Mouse (Mus musculus): ENCODE measurements around the gene Susd3. TPM values are rescaled to one million over a fixed set of nuclear protein-coding genes. Genes with fewer than 3 reads are reported as not detected.

The Susd3 gene
- total and polyA plus RNA-seq, 3 experiments = 0.32 to 1.1 (median 0.63) TPM

DNA sequence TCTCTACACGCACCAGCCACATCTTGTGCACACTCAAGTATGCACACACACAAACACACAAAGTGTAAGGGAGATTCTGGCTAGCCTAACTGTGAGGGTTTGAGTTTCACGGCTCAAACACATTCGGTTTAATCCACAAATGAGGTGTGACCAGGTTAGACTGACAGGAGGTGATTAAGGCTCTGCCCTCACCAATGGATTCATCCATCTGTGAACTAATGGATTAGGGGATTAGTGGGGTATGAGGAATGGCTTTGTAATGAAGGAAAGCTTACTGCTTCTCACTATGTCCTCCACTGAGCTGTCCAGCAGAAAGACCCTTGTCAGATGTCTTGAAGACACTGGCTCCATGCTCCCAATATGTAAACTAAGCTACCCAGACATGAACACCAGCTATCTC, 29.9 kb downstream of the Susd3 start:
- no peak for DNase-seq
- no peak overlapping the region for H3K27ac ChIP-seq
- TF ChIP-seq POLR2A (IDR thresholded peaks at IDR 0.05; ENCODE audit: insufficient read depth, low read depth, low read length) = no peak
- TF ChIP-seq CTCF (IDR thresholded peaks at IDR 0.05) = no peak
- no peak for TF ChIP-seq EP300 (IDR thresholded peaks at IDR 0.05; ENCODE audit: insufficient read depth, low read depth, low read length)
- no peaks in the 10 kb centered on the region for H3K36me3 ChIP-seq (ENCODE audit: control insufficient read depth, insufficient read depth, low read length)
- no peaks in the 10 kb centered on the region for H3K27me3 ChIP-seq (ENCODE audit: control insufficient read depth, insufficient read depth, low read length)
- H3K9ac ChIP-seq (ENCODE audit: low read depth, low read length) = no peak overlapping the region
- intact Hi-C loops (cut with DNase I) = loop anchor here (5.0 to 10.0 kb wide), 2 partner anchors 166 to 434 kb away; partner anchors contain the start of genes Cenpp and Nol8
- H3K79me2 ChIP-seq (replicated peaks; ENCODE audit: control insufficient read depth, insufficient read depth, low read length) = no peaks in the 10 kb centered on the region
- no peak overlapping the region for H3K4me3 ChIP-seq
- H3K4me1 ChIP-seq (ENCODE audit: control insufficient read depth, insufficient read depth, low read length) = peaks cover 12% of the 10 kb centered on the region
- WGBS = 72% methylated on average over 3 of the region's 3 CpGs

GRCm38 (mm10) chr13:49216808-49217561, 31.5 kb downstream of the Susd3 start:
- peaks cover 18% of the 10 kb centered on the region for H3K4me1 ChIP-seq (ENCODE audit: control insufficient read depth, insufficient read depth, low read length)
- intact Hi-C loops (cut with DNase I) = loop anchor here (5.0 to 10.0 kb wide), 2 partner anchors 168 to 435 kb away; partner anchors contain the start of genes Cenpp and Nol8

DNA sequence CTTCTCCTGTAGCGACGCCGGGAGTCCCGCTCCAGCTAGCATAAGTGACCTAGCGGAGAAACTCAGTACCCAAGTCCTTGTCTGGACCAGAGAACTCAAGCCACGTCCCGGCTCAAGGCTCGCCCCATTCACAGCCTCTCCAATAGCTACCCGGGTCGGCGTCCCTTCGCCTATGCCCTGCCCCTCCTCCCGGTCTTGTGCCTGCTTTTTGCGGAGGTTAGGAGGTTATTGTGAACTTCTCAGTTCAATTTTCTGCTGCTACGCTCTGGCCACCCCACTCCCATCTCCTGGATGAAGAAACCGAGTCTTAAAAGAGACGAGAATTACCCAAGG, 32.3 kb downstream of the Susd3 start:
- no peaks in the 10 kb centered on the region for H3K27me3 ChIP-seq (ENCODE audit: control insufficient read depth, insufficient read depth, low read length)
- H3K4me3 ChIP-seq = peak overlapping the region; percentile 87
- DNase-seq = no peak
- 6% methylated on average over 17 of the region's 17 CpGs for WGBS
- peak overlapping the region; percentile 63 for H3K9ac ChIP-seq (ENCODE audit: low read depth, low read length)
- TF ChIP-seq EP300 (IDR thresholded peaks at IDR 0.05; ENCODE audit: insufficient read depth, low read depth, low read length) (no peak), CTCF (IDR thresholded peaks at IDR 0.05) (no peak), POLR2A (IDR thresholded peaks at IDR 0.05; ENCODE audit: insufficient read depth, low read depth, low read length) (no peak; the same call in 1 of the 2 replicates)
- H3K79me2 ChIP-seq (replicated peaks; ENCODE audit: control insufficient read depth, insufficient read depth, low read length) = no peaks in the 10 kb centered on the region
- H3K4me1 ChIP-seq (ENCODE audit: control insufficient read depth, insufficient read depth, low read length) = peaks cover 18% of the 10 kb centered on the region
- no peaks in the 10 kb centered on the region for H3K36me3 ChIP-seq (ENCODE audit: control insufficient read depth, insufficient read depth, low read length)
- intact Hi-C loops (cut with DNase I) = loop anchor here (5.0 to 10.0 kb wide), 2 partner anchors 169 to 436 kb away; partner anchors contain the start of genes Cenpp and Nol8
- peak overlapping the region; percentile 97 for H3K27ac ChIP-seq

More at GRCm38 (mm10) chr13:49216808-49217561, 31.5 kb downstream of the Susd3 start:
- DNase-seq = no peak
- H3K79me2 ChIP-seq (replicated peaks; ENCODE audit: control insufficient read depth, insufficient read depth, low read length) = no peaks in the 10 kb centered on the region
- WGBS = 74% methylated on average over 9 of the region's 9 CpGs
- peak overlapping the region; percentile 97 for H3K27ac ChIP-seq
- TF ChIP-seq EP300 (IDR thresholded peaks at IDR 0.05; ENCODE audit: insufficient read depth, low read depth, low read length) (no peak), POLR2A (IDR thresholded peaks at IDR 0.05; ENCODE audit: insufficient read depth, low read depth, low read length) (no peak), CTCF (IDR thresholded peaks at IDR 0.05) (no peak)
- no peak overlapping the region; the same call in 1 of the 2 replicates for H3K4me3 ChIP-seq
- H3K9ac ChIP-seq (ENCODE audit: low read depth, low read length) = no peak overlapping the region
- no peaks in the 10 kb centered on the region for H3K27me3 ChIP-seq (ENCODE audit: control insufficient read depth, insufficient read depth, low read length)
- no peaks in the 10 kb centered on the region for H3K36me3 ChIP-seq (ENCODE audit: control insufficient read depth, insufficient read depth, low read length)

GRCm38 (mm10) chr13:49215504-49216219, 32.8 kb downstream of the Susd3 start, which contains the start of gene Card19:
Gene Card19, minus strand, starts transcription at chr13:49216037.
- TF ChIP-seq POLR2A (IDR thresholded peaks at IDR 0.05; ENCODE audit: insufficient read depth, low read depth, low read length) = peak; percentile 81; the same call in 1 of the 2 replicates
- no peak for TF ChIP-seq CTCF (IDR thresholded peaks at IDR 0.05)
- TF ChIP-seq EP300 (IDR thresholded peaks at IDR 0.05; ENCODE audit: insufficient read depth, low read depth, low read length) = 0 out of 2 replicates have a peak, but pooled peaks have one; percentile 4
- no peaks in the 10 kb centered on the region for H3K27me3 ChIP-seq (ENCODE audit: control insufficient read depth, insufficient read depth, low read length)
- intact Hi-C loops (cut with DNase I) = loop anchor here (5.0 to 10.0 kb wide), 2 partner anchors 169 to 437 kb away; partner anchors contain the start of genes Cenpp and Nol8
- H3K27ac ChIP-seq = peak within 1 kb of the TSS; percentile 97
- peak; percentile 98 for DNase-seq
- H3K4me1 ChIP-seq (ENCODE audit: control insufficient read depth, insufficient read depth, low read length) = peaks cover 18% of the 10 kb centered on the region
- peak within 1 kb of the TSS; percentile 81 for H3K9ac ChIP-seq (ENCODE audit: low read depth, low read length)
- no peaks in the 10 kb centered on the region for H3K36me3 ChIP-seq (ENCODE audit: control insufficient read depth, insufficient read depth, low read length)
- peaks cover 2% of the 10 kb centered on the region; the same call in 1 of the 2 replicates for H3K79me2 ChIP-seq (replicated peaks; ENCODE audit: control insufficient read depth, insufficient read depth, low read length)
- H3K4me3 ChIP-seq = peak within 1 kb of the TSS; percentile 87
- under 1% methylated on average over 78 of the region's 78 CpGs for WGBS

DNA sequence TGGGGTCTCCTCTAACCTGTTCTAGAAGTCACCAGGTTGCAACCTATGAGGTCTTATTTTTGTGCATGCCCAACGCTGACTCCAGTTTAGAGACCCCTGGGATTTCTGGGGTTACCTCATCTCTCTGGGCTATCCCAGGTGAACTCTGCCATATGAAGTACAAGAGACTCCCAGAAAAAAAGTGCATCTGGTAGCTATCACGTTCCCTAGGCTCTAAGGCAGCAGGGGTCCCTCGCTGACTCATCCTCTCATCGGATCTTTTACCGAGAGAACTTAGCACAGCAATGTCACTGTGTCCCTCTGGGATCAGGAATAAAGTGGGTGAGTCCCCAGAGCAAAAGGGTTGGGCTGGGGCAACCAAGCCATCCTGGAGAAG, 33.4 kb downstream of the Susd3 start:
- no peaks in the 10 kb centered on the region for H3K36me3 ChIP-seq (ENCODE audit: control insufficient read depth, insufficient read depth, low read length)
- peaks cover 18% of the 10 kb centered on the region for H3K4me1 ChIP-seq (ENCODE audit: control insufficient read depth, insufficient read depth, low read length)
- H3K27ac ChIP-seq = peak overlapping the region; percentile 97
- intact Hi-C loops (cut with DNase I) = loop anchor here (5.0 to 10.0 kb wide), 2 partner anchors 170 to 437 kb away; partner anchors contain the start of genes Cenpp and Nol8
- 8% methylated on average over 5 of the region's 5 CpGs for WGBS
- no peaks in the 10 kb centered on the region for H3K27me3 ChIP-seq (ENCODE audit: control insufficient read depth, insufficient read depth, low read length)
- TF ChIP-seq EP300 (IDR thresholded peaks at IDR 0.05; ENCODE audit: insufficient read depth, low read depth, low read length) = no peak
- TF ChIP-seq CTCF (IDR thresholded peaks at IDR 0.05) = no peak
- peaks cover 2% of the 10 kb centered on the region; the same call in 1 of the 2 replicates for H3K79me2 ChIP-seq (replicated peaks; ENCODE audit: control insufficient read depth, insufficient read depth, low read length)
- H3K4me3 ChIP-seq = peak overlapping the region; percentile 87
- DNase-seq = no peak
- peak overlapping the region; percentile 81 for H3K9ac ChIP-seq (ENCODE audit: low read depth, low read length)
